Mouse (Mus musculus) cerebellum, postnatal 10 days (tissue): ENCODE results near the gene Exosc6.
"Not testable (repeated sequence)": the region's sequence is repeated elsewhere in the genome, so short reads cannot be mapped to it uniquely, and the experiment has no call there.

ENCODE experiments used
- DNase-seq, 2 experiments: peaks; one replicate each; pipeline ENCODE4 v3.0.0; 2021; ENCODE audit warnings: mixed read lengths in 2 of 2

Gene Exosc6

DNA sequence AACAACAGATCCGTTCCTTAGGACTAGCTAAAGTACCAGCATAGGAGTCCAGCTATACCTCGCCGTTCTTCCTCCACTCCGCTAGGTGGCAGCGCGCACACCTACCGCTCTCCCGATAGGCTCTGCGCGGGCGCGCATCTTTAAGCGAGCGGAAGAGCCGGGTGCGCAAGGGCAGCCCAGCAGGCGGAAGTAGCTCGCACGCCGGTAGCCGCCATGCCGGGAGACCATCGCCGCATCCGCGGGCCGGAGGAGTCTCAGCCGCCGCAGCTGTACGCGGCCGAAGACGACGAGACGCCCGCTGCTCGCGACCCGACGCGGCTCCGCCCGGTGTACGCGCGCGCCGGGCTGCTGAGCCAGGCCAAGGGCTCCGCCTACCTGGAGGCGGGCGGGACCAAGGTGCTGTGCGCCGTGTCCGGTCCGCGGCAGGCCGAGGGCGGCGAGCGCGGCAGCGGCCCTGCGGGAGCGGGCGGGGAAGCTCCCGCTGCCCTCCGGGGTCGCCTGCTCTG is at the start of gene Exosc6:
Gene Exosc6 (plus strand): TSS at position 182 of the 506 bp plus-strand sequence.
- peak; percentile 94 to 96 for DNase-seq

DNA sequence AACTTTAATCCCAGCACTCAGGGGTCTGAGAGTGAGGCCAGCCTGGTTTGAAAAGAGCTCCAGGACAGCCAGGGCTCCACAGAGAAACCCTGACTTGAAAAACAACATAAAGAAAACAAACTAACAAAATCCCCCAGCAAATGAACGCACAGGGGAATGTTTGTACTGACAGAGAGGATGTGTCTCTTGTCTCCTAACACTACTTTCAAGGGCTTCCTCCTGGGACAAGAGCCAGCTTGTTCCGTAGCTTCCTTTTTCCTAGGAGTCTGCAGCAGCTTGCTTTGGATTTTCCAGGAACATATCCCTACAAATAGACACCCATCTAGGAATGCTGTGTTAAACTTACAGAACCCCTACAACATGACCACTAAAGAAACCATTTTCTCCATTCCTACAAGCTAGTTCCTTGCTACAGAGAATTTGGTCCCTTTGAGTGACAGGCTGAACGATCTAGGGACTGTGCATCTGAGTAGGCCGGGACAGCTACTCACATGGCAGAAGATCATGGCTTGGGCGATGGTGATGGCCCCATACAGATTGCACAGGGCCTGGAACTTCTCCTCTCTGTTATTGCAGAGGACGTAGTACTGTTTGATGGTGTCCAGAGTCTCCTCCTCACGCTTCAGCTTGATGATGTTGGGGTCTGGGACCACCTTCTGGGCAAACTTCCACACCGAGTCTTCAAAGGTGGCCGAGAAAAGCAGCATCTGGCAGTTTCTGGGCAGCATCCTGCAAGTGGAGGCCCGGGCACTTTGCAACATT is 45.7 kb upstream of the Exosc6 start:
- not testable (repeated sequence) for DNase-seq

DNA sequence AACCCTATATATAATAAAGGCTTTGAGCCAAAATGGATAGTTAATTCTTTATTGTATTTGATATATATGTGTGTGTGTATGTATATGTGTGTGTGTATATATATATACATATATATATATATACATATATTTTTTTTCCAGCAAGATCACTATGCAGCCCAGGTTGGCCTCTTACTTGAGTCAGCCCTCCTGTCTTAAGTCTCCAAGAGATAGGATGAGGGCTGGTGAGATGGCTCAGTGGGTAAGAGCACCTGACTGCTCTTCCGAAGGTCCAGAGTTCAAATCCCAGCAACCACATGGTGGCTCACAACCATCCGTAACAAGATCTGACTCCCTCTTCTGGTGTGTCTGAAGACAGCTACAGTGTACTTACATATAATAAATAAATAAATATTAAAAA is 29.5 kb upstream of the Exosc6 start:
- DNase-seq, result not testable (repeated sequence)

DNA sequence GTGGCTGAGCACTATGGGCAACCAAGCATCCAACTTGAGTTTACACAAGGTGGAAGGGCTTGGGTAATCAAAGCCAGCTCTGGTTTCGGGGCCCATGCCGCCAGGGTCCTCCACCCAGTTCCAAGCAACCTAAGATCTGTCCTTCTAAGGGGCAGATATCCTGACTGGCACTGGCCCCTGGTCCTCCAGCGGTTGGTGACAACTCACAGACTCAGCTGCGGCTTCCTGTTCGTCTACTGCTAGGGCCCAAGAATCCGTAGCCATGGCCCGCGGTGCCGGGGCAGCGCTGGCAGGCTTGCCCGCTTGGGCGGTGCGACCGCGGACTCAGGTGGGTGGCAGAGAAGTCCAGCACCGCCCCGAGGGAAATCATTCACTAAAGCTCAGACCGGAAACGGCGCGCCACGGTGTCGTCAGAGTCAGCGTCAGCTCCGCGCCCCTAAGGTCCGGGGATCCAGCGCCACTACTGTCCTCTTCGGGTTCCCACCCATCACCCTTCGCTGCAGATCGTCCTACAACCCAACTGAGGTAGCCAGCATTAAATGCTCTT is 28.7 kb upstream of the Exosc6 start:
- peak; percentile 93 for DNase-seq

DNA sequence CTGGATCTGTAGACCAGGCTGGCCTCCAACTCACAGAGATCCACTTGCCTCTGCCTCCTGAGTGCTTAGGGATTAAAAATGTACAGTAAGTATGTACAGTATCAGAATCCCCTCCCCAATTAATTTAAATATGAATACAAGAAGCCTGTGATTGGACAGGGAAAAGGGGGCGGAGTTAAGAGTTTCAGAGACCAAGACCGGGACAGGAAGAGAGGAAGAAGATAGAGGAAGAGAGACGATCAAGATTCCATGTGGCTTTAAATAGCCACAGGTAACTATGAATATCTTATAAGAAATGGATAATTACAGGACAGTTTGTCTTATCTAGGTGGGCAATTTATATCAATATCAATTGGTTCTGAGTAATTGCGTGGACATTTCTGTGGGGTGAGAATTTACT is 26.6 kb upstream of the Exosc6 start:
- no peak for DNase-seq

DNA sequence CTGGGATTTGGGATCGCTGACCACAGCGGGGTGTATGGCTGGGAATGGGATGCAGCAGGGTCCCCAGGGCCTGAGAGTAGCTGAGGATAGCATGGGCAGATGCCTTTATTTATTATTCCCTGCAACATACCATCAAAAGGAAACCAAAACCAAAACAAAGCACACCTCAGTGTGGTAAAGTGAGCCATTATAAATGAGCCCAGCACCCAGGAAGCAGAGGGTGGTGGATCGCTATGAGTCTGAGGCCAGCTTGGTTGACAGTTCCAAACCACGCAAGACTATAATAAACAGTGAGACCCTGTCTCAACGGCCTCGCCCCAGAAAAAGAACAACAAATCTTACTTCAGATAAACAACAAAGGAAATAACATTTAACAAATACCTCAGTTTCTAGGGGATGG is 26.1 kb upstream of the Exosc6 start:
- DNase-seq, result no peak

DNA sequence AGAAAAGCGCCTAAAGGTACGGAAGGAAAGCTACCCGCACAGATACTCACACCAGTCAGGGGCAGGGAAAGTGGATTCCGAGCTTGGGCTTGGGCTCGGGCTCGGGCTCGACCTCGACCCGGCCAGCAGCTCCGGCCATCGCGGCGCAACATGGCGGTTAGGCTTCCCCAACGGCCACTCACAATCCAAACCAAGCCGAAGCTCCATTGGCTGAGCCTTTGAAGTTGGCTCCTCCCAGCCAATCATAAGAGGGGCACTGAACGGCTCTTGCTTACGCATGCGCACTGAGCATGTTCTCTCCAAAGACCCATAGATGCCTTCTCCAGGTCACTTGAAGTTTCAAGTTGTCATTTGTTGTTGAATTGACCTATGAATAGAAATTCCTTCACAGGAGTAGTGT is 24.6 kb upstream of the Exosc6 start, which contains the start of gene Ddx19b:
Gene Ddx19b (minus strand): TSS at position 180 of the 400 bp plus-strand sequence.
- DNase-seq, result no peak

DNA sequence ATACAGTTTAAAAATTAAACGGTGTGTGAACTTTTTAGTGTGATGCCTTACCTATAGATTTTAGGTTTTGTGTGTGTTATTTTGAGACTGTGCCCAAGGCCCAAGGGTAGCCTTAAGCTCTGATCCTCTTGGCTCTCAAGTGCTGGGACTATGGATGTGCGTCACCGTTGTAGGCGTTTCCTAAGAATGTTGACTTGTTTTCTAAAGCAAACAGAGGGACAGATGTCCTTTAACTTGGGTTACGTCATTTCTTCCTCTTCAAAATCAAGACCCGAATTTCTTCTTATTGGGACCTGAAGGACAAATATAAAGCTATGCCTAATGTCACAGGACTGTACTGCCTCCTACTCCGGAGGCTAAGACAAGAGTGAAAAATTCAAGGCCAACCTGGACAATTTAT is 23.2 kb upstream of the Exosc6 start, which contains the start of gene Aars:
Gene Aars (plus strand): TSS at position 229 of the 400 bp plus-strand sequence.
- DNase-seq, result no peak

DNA sequence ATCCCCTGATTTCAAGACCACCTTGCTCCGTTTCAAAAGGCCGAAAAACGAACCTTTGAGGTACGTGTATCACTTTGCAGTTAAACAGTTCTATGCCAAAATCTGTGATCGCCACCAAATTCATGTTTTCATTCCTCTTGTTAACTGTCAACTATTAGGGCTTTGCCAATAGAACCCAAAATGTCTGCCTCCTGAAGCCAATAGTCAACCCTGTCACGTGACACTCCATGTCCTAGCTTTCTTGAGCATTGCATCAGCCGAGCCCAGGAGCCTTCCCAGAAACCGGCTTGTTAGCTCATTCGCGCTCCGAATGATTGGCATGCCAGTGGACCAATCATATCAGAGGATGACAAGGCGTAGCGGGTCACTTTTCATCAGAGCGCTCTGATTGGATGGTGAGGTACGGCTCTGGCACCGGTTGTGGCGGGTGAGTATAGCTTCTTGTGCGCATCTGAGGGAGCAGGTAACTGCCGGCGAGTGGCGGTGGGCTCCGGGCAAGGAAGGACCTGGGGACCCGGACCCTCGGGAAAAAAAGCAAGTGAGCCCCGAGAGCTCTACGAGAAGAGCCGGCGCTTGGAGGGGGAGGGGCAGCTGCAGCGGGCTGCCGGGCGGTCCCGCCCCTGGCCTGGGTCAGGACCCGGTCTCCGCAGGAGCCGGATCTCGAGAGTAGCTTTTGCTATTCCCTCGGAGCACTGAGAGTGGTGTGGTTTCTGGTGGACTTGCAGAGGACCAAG is 22.5 kb upstream of the Exosc6 start:
- peak; percentile 98 to 99 for DNase-seq

DNA sequence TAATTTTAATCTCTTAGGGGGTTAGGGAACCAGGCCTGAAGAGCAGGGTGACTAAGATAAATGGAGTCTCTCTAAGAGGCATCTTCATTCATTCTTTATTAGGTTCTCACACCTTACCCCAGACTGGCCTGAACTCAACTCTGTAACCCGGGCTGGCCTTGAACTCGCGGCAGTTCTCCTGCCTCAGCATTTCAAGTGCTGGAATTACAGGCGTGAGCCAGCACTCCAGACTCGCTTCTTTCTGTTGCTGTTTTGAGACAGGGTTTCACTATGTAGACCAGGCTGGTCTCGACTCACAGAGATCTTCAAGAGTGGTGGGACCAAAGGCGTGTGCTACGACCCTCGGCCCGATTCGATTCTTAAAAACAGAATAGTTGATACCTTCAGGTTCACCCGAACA is 21.9 kb upstream of the Exosc6 start:
- peak; percentile 56 to 57 for DNase-seq

DNA sequence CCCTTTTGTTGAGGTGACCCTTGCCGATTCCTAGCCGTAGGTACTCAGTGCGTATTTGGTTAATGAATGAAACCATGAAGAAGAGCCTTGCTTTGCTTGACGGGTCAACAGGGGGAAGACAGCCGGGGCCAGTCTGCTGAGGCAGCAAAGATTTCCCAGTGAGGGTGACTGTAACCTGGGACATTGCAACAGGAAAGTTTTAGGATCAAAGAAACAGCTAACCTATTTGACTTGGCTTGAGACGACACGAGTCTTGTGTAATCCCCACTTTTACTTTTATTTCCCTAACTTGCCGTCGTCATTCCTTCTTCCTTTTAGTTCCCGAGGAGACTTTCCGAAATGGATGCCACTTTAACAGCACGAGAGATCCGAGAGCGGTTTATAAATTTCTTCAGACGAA is 19.5 kb upstream of the Exosc6 start:
- no peak for DNase-seq

DNA sequence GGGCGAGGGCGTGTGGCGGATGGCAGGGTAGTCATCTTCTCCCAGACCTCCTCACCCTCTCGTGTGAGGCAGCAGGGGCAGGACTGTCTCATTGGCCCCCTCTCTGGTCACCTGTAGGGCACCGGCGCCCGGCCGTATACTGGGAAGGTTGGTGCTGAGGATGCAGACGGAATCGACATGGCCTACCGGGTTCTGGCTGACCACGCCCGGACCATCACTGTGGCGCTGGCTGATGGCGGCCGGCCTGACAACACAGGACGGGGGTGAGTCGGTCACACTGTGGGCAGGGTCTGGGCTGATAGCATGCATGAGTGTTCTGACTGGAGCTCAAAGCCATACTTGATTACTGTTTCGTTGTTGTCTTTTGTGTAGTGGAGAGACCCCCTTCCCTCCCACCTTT is 13.6 kb upstream of the Exosc6 start:
- no peak for DNase-seq

DNA sequence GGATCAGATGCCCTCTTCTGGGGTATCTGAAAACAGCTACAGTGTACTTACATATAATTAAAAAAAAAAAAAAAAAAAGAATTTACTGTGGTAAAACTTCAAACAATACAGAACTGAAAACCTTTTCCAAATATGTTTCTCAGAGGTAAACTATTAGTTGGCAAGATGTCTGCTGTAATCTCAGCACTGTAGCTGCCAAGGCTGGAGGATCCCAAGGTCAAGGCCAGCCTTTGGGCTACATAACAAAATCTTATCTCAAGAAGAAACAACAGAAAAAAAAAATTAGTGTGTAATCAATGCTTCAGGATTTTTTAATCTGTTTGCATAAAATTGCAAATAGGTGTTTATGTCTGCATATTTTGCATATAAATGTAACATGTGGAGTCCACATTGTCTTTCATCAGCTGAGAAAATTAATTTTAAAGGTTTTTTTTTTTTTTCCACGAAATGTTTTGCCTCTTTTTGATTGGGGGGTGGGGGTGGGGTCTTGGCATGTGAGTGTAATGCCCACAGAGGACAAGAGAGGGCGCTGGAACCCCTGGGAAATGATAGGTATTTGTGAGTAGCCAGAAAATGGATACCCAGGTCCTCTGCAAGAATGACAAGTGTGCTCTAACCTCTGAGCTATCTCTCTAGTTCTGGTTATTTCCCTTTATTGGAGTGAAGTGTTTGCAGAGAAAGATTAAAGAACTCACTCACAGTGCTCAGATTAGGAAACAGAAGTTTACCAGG is 12.0 kb upstream of the Exosc6 start:
- peak in 1 of 2 experiments; percentile 41 for DNase-seq

DNA sequence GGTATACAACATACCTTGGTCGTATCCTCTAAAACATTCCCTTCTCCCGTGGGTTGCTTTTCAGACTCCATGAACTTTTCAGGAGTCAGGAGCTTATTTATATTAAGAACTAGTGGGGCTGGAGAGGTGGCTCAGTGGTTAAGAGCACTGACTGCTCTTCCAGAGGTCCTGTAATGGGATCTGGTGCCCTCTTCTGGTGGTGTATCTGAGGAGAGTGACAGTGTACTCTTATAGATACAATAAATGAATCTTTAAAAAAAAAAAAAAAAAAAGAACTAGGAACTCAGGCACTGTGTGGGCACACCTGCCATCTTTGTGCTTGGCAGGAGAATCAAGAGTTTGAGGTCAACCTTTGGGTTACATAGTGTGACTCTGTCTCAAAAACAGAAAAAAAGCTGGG is 7.4 kb upstream of the Exosc6 start:
- DNase-seq, result no peak

DNA sequence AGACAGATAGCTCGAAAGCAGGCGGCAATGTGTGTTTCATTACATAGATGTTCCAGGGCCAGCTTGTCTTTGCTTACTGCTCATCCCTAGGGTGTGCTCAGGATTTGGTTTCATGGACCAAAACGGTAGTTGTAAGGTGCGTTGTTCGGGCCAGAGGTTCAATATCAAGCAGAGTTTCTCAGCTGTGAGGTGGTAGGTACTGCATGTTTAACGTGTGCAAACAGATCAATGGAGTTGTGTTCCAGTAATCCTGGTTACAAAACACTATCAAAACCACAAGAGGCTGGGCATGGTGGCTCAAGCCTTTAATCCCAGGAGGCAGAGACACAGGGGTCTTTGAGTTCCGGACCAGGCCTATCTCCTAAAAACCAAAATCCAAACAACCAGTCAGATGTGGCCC is 7.0 kb upstream of the Exosc6 start:
- DNase-seq, result no peak

DNA sequence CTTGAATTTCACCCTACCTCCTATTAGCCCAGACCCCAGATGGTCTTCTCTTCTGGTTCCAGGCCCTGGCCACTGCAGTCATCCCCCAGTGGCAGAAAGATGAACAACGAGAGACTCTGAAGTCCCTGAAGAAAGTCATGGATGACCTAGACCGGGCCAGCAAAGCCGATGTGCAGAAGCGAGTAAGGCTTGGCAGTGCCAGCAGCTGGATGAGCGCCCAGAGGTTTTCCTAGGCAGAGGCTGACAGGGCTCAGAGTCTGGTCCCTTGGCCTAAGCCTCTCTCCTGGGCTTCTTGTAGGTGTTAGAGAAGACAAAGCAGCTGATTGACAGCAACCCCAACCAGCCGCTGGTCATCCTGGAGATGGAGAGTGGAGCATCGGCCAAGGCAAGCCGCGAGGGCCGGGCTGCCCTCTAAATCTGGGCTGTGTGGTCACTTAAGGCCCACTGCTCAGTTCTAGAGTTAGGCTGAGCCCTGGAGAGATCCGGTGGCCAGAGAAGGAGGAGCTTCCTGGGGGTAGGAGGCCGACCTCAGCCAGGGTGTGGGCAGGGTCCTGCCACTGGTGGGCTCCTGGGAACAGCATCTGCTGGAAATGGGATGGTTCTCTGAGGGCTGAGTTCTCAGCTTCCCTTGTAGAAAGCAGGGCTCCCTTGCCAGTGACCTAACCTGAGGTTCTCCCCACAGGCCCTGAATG is 2.2 kb upstream of the Exosc6 start:
- DNase-seq, result peak; percentile 50 to 53

DNA sequence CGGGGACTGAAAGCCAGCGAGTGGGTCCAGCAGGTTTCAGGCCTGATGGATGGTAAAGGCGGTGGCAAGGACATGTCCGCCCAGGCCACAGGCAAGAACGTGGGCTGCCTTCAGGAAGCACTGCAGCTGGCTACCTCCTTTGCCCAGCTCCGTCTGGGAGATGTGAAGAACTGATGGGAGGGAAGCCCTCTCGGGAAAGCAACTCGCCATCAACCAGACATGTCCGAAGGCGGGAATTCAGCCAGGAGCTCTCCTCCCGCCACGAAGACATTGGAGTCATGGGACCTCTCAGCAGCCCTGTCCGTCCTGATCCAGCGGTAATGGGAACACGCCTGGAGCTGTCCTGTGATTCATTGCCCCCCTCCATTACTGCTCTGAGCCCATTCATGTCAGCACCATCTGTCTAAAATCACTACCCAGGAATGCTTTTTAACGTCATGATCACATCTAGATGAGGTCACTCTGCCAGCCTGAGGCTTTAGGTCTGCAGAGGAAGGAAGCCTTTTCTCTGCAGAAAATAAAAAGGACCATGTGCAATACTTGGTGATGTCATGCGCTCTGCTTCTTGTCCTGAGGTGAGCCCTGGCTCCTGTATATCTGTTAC is 1.0 kb upstream of the Exosc6 start:
- no peak for DNase-seq

DNA sequence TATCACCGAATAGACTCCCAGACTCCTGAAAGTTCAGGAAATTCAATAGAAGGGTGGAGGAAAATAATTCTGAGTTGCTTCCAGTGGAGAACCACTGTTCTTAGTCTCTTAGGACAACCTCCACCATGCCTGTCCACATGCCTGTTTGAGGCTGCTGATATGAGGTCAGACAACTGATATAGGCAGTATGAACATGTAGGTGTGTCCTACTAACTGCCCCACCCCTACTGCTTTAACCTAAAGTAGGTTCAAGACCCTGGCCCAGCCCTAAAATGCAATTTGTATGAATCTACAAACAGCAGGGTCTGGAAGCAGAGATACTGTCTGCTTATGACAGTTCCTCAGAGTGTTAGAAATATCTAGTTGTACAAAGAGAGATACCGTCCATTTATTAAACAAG is 478 bp upstream of the Exosc6 start:
- DNase-seq, result peak in 1 of 2 experiments; percentile 19

DNA sequence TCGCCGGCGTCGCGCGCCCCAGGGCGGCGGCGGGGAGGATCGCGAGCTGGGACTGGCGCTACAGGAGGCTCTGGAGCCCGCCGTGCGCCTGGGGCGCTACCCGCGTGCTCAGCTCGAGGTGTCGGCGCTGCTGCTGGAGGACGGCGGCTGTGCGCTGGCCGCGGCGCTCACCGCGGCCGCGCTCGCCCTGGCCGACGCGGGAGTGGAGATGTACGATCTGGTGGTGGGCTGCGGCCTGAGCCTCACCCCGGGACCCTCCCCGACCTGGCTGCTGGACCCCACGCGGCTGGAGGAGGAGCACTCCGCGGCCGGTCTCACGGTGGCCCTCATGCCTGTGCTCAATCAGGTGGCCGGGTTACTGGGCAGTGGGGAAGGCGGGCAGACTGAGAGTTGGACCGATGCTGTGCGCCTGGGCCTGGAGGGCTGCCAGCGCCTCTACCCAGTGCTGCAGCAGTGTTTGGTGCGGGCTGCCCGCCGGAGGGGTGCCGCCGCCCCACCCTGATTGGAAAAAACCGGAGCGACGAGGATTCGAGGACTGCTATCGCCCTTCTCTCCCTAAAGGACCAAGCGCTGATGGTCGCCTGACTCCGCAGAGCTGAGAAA is 653 bp downstream of the Exosc6 start:
- DNase-seq, result peak; percentile 65 to 66

DNA sequence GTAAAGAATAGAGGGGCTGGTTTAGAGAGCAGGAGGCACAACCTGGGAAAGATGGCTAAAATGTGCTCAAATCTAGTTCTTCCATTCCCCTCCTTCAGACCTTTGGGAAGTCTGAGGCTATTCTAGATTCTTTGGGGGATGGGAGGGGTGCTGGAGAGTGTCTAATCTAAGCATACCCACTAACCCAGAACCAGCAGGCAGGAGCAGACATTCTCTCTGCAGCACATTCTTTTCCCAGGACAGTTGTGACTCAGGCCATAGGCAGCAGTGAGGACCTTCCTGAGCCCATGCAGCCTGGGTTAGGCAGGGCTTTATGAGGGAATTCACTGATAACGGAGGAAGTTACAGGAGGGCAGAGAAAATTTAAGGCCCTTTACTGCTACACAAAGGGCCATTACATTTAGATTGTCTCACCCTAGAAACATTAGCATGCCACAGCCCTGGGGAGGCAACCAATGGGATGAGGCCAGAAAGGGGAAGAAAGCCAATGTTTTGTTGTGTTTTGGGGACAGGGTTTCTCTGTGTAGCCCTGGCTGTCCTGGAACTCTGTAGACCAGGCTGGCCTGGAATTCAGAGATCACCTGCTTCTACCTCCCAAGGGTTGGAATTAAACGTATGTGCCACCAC is 2.9 kb downstream of the Exosc6 start:
- no peak for DNase-seq

DNA sequence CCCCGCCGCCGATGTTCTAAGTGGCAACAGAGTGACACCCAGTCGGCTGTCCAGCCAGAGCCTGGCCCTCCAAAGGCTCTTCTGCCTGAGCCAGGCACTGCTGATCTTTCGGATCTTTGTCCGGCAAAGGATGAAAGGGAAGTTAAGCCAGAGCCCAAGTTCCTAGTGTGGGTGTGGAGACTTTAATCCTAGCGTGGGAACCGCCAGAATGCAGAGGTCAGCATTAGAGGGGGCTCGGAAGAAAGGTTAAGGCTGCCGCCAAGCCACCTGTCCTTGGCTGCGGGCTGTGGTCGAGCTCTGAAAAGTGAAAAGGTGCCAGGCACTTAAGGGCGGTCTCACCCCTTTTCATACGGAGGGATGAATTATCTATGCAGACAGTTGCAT is 5.5 kb downstream of the Exosc6 start:
- peak in 1 of 2 experiments; percentile 40 for DNase-seq
